Mouse (Mus musculus): ENCODE results near the gene Slc16a13. TPM values are rescaled to one million over a fixed set of nuclear protein-coding genes. Genes with fewer than 3 reads are reported as not detected.

Slc16a13 gene
- polyA plus RNA-seq, 1 experiment from 2014 or later, result 12.7 TPM

GRCm38 (mm10) chr11:70247136-70247845 is 26.4 kb upstream of the Slc16a13 start:
- no peak overlapping the region for H3K27ac ChIP-seq (ENCODE audit: low read length)
- whole genome bisulfite sequencing, result 47% methylated on average over 9 of the region's 9 CpGs
- H3K4me2 ChIP-seq (ENCODE audit: low read length), result no peak overlapping the region

GRCm38 (mm10) chr11:70242591-70242990 is 21.7 kb upstream of the Slc16a13 start:
- Histone ChIP-seq H3K4me2 (ENCODE audit: low read length) (no peak overlapping the region), H3K4me3 (ENCODE audit: low read depth, low read length) (no peak overlapping the region), H3K27ac (ENCODE audit: low read length) (no peak overlapping the region), H3K27me3 (ENCODE audit: control insufficient read depth, insufficient read depth, low read depth, low read length) (peaks cover 4% of the 10 kb centered on the region; the same call in 1 of the 2 replicates), H3K9me3 (replicated peaks; ENCODE audit: control insufficient read depth, low read length, poor library complexity, severe bottlenecking) (no peaks in the 10 kb centered on the region), H3K4me1 (ENCODE audit: control insufficient read depth, insufficient read depth, low read length) (peaks cover 15% of the 10 kb centered on the region), H3K36me3 (ENCODE audit: control insufficient read depth, insufficient read depth, low read length) (no peaks in the 10 kb centered on the region), H3K9ac (ENCODE audit: low read depth, low read length) (no peak overlapping the region)
- ATAC-seq, result no peak
- 73% methylated on average over 11 of the region's 11 CpGs for WGBS

More at GRCm38 (mm10) chr11:70247136-70247845, 26.4 kb upstream of the Slc16a13 start:
- no peak for ATAC-seq
- Histone ChIP-seq H3K9ac (ENCODE audit: low read depth, low read length) (no peak overlapping the region), H3K4me1 (ENCODE audit: control insufficient read depth, insufficient read depth, low read length) (no peaks in the 10 kb centered on the region), H3K9me3 (replicated peaks; ENCODE audit: control insufficient read depth, low read length, poor library complexity, severe bottlenecking) (no peaks in the 10 kb centered on the region), H3K27me3 (ENCODE audit: control insufficient read depth, insufficient read depth, low read depth, low read length) (peaks cover 19% of the 10 kb centered on the region), H3K36me3 (ENCODE audit: control insufficient read depth, insufficient read depth, low read length) (no peaks in the 10 kb centered on the region), H3K4me3 (ENCODE audit: low read depth, low read length) (no peak overlapping the region)

GRCm38 (mm10) chr11:70239541-70240279 is 18.8 kb upstream of the Slc16a13 start, which contains the start of the genes Gm21988 and Rnasek:
Gene Gm21988, minus strand, starts transcription at chr11:70239830.
Gene Rnasek, minus strand, starts transcription at chr11:70239842.
- peak within 1 kb of the TSS; percentile 91 for H3K27ac ChIP-seq (ENCODE audit: low read length)
- peaks cover 25% of the 10 kb centered on the region for H3K4me1 ChIP-seq (ENCODE audit: control insufficient read depth, insufficient read depth, low read length)
- WGBS, result 0% methylated on average over 26 of the region's 35 CpGs
- peak; percentile 37 for ATAC-seq
- peak within 1 kb of the TSS; percentile 99 for H3K4me2 ChIP-seq (ENCODE audit: low read length)
- H3K9ac ChIP-seq (ENCODE audit: low read depth, low read length), result peak within 1 kb of the TSS; percentile 95
- peaks cover 9% of the 10 kb centered on the region for H3K36me3 ChIP-seq (ENCODE audit: control insufficient read depth, insufficient read depth, low read length)
- no peaks in the 10 kb centered on the region for H3K9me3 ChIP-seq (replicated peaks; ENCODE audit: control insufficient read depth, low read length, poor library complexity, severe bottlenecking)
- peak within 1 kb of the TSS; percentile 94 for H3K4me3 ChIP-seq (ENCODE audit: low read depth, low read length)
- H3K27me3 ChIP-seq (ENCODE audit: control insufficient read depth, insufficient read depth, low read depth, low read length), result no peaks in the 10 kb centered on the region; the same call in 1 of the 2 replicates

- no peaks in the 10 kb centered on the region for H3K9me3 ChIP-seq (replicated peaks; ENCODE audit: control insufficient read depth, low read length, poor library complexity, severe bottlenecking)
- H3K4me1 ChIP-seq (ENCODE audit: control insufficient read depth, insufficient read depth, low read length), result peaks cover 25% of the 10 kb centered on the region
- peak overlapping the region; percentile 95 for H3K9ac ChIP-seq (ENCODE audit: low read depth, low read length)
- 11% methylated on average over 23 of the region's 23 CpGs for WGBS
- ATAC-seq, result no peak
- no peaks in the 10 kb centered on the region; the same call in 1 of the 2 replicates for H3K27me3 ChIP-seq (ENCODE audit: control insufficient read depth, insufficient read depth, low read depth, low read length)
- H3K4me2 ChIP-seq (ENCODE audit: low read length), result peak overlapping the region; percentile 99
- H3K4me3 ChIP-seq (ENCODE audit: low read depth, low read length), result peak overlapping the region; percentile 94
- peaks cover 13% of the 10 kb centered on the region for H3K36me3 ChIP-seq (ENCODE audit: control insufficient read depth, insufficient read depth, low read length)
- peak overlapping the region; percentile 93 for H3K27ac ChIP-seq (ENCODE audit: low read length)
These were observed 18.0 kb upstream of the Slc16a13 start for GRCm38 (mm10) chr11:70238591-70239440.

GRCm38 (mm10) chr11:70237457-70238167 is 16.7 kb upstream of the Slc16a13 start, which contains the start of gene 0610010K14Rik:
Gene 0610010K14Rik, minus strand, starts transcription at chr11:70237914.
- Histone ChIP-seq H3K36me3 (ENCODE audit: control insufficient read depth, insufficient read depth, low read length) (peaks cover 13% of the 10 kb centered on the region), H3K27me3 (ENCODE audit: control insufficient read depth, insufficient read depth, low read depth, low read length) (no peaks in the 10 kb centered on the region), H3K27ac (ENCODE audit: low read length) (peak within 1 kb of the TSS; percentile 93), H3K9ac (ENCODE audit: low read depth, low read length) (peak within 1 kb of the TSS; percentile 95), H3K4me3 (ENCODE audit: low read depth, low read length) (peak within 1 kb of the TSS; percentile 94), H3K4me2 (ENCODE audit: low read length) (peak within 1 kb of the TSS; percentile 99), H3K4me1 (ENCODE audit: control insufficient read depth, insufficient read depth, low read length) (peaks cover 28% of the 10 kb centered on the region), H3K9me3 (replicated peaks; ENCODE audit: control insufficient read depth, low read length, poor library complexity, severe bottlenecking) (no peaks in the 10 kb centered on the region)
- under 1% methylated on average over 67 of the region's 70 CpGs for WGBS
- ATAC-seq, result peak; percentile 95

- Histone ChIP-seq H3K4me1 (ENCODE audit: control insufficient read depth, insufficient read depth, low read length) (peaks cover 28% of the 10 kb centered on the region), H3K27me3 (ENCODE audit: control insufficient read depth, insufficient read depth, low read depth, low read length) (no peaks in the 10 kb centered on the region), H3K4me3 (ENCODE audit: low read depth, low read length) (peak overlapping the region; percentile 94), H3K27ac (ENCODE audit: low read length) (peak overlapping the region; percentile 93), H3K4me2 (ENCODE audit: low read length) (peak overlapping the region; percentile 99), H3K9ac (ENCODE audit: low read depth, low read length) (peak overlapping the region; percentile 88), H3K9me3 (replicated peaks; ENCODE audit: control insufficient read depth, low read length, poor library complexity, severe bottlenecking) (no peaks in the 10 kb centered on the region), H3K36me3 (ENCODE audit: control insufficient read depth, insufficient read depth, low read length) (peaks cover 13% of the 10 kb centered on the region)
- 16% methylated on average over 7 of the region's 7 CpGs for WGBS
- ATAC-seq, result no peak
These were observed 15.9 kb upstream of the Slc16a13 start for GRCm38 (mm10) chr11:70236717-70237116.

- Histone ChIP-seq H3K4me1 (ENCODE audit: control insufficient read depth, insufficient read depth, low read length) (peaks cover 28% of the 10 kb centered on the region), H3K27me3 (ENCODE audit: control insufficient read depth, insufficient read depth, low read depth, low read length) (peaks cover 7% of the 10 kb centered on the region), H3K9me3 (replicated peaks; ENCODE audit: control insufficient read depth, low read length, poor library complexity, severe bottlenecking) (no peaks in the 10 kb centered on the region), H3K4me2 (ENCODE audit: low read length) (no peak overlapping the region), H3K36me3 (ENCODE audit: control insufficient read depth, insufficient read depth, low read length) (peaks cover 13% of the 10 kb centered on the region), H3K27ac (ENCODE audit: low read length) (no peak overlapping the region), H3K4me3 (ENCODE audit: low read depth, low read length) (no peak overlapping the region), H3K9ac (ENCODE audit: low read depth, low read length) (no peak overlapping the region)
- ATAC-seq, result no peak
- 92% methylated on average over 12 of the region's 12 CpGs for WGBS
These were observed 14.5 kb upstream of the Slc16a13 start for GRCm38 (mm10) chr11:70235254-70235900.

- no peak overlapping the region for H3K4me2 ChIP-seq (ENCODE audit: low read length)
- peaks cover 13% of the 10 kb centered on the region for H3K36me3 ChIP-seq (ENCODE audit: control insufficient read depth, insufficient read depth, low read length)
- H3K9ac ChIP-seq (ENCODE audit: low read depth, low read length), result no peak overlapping the region
- ATAC-seq, result no peak
- peaks cover 29% of the 10 kb centered on the region for H3K4me1 ChIP-seq (ENCODE audit: control insufficient read depth, insufficient read depth, low read length)
- 88% methylated on average over 8 of the region's 8 CpGs for WGBS
- no peak overlapping the region for H3K4me3 ChIP-seq (ENCODE audit: low read depth, low read length)
- H3K9me3 ChIP-seq (replicated peaks; ENCODE audit: control insufficient read depth, low read length, poor library complexity, severe bottlenecking), result no peaks in the 10 kb centered on the region
- H3K27me3 ChIP-seq (ENCODE audit: control insufficient read depth, insufficient read depth, low read depth, low read length), result peaks cover 13% of the 10 kb centered on the region
- no peak overlapping the region for H3K27ac ChIP-seq (ENCODE audit: low read length)
These were observed 13.6 kb upstream of the Slc16a13 start for GRCm38 (mm10) chr11:70234497-70234896.

Data from midbrain, embryonic 16.5 days (tissue).